Comparison of ENCODE assay signal across 10 mouse cellular contexts in the genomic region with DNA sequence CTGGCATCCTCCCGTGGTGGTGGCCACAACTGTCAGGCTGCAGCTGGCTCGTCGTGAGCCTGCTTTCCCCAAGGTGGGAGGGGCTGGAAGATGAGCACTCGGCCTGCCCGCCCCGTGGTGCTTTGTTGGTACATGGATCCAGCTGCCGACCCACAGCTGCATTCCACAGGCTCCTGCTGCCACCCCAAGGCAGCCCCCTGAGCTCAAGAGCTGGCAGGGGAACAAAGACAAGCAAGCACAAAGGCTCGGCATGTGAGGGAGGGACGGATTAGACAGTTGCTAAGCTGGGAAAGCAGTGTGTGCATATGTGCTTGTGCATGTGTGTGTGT. TPM values are rescaled to one million over a fixed set of nuclear protein-coding genes. Genes with fewer than 3 reads are reported as not detected.
A peak's percentile ranks its signal among the peaks of the same experiment; 100 is the strongest.
DNase-seq lines count a peak whose midpoint lies in the region; ATAC-seq and TF ChIP-seq lines count a peak whose summit lies in the region.
"Had no signal": no experiment of that assay in that cellular context is flagged by ENCODE, and none has a peak within 500 bp of the region (broad histone marks: within the 10 kb centered on the region; RNA-seq: fewer than 3 reads in every experiment).

No protein-coding gene starts in this region.

- H3K9me3 ChIP-seq in heart, embryonic 12.5 days (replicated peaks) = no peaks in the 10 kb centered on the region
- no peaks in the 10 kb centered on the region for H3K9me3 ChIP-seq in hindbrain, embryonic 11.5 days (ENCODE audit: control insufficient read depth, low read length)

- H3K4me1 ChIP-seq in heart, embryonic 12.5 days (replicated peaks) = peaks cover 44% of the 10 kb centered on the region
- peaks cover 9% of the 10 kb centered on the region; the same call in 1 of the 2 replicates for H3K4me1 ChIP-seq in hindbrain, embryonic 11.5 days (replicated peaks; ENCODE audit: control insufficient read depth, insufficient read depth, low read length)

- intact Hi-C loops in heart, postnatal 36 days (cut with DNase I) = no loop called here

- no peak for ATAC-seq in heart, embryonic 12.5 days (ENCODE audit: insufficient number of reproducible peaks, low FRiP score)
- ATAC-seq in hindbrain, embryonic 11.5 days (ENCODE audit: low FRiP score) = peak; percentile 71
- no peak for ATAC-seq in granulocyte monocyte progenitor cell, adult 5-6 weeks (replicated peaks; ENCODE audit: poor library complexity, severe bottlenecking)
- ATAC-seq: CD4-positive, CD25-positive, alpha-beta regulatory T cell, adult 4 months had no signal

- no peak overlapping the region for H3K27ac ChIP-seq in heart, embryonic 12.5 days (ENCODE audit: poor library complexity, severe bottlenecking)
- H3K27ac ChIP-seq in hindbrain, embryonic 11.5 days (ENCODE audit: low read depth, low read length) = peak overlapping the region; percentile 51; the same call in 1 of the 2 replicates

- TF ChIP-seq CTCF in brain, embryonic 14.5 days (IDR thresholded peaks at IDR 0.05; ENCODE audit: borderline replicate concordance, extremely low read depth, insufficient read depth, insufficient read length) = no peak

- no peak for DNase-seq in heart, postnatal 36 days
- peak; percentile 91 for DNase-seq in brain, embryonic 14.5 days (ENCODE audit: low read depth)
- peak; percentile 69 for DNase-seq in hindbrain, embryonic 11.5 days (ENCODE audit: low spot score)
- peak; percentile 66 for DNase-seq in neural tube, embryonic 10.5 days (ENCODE audit: extremely low spot score, low spot score)
- DNase-seq in left cerebral cortex, adult 11 months (ENCODE audit: low spot score) = no peak
- DNase-seq in cerebellum, adult 9-10 months = no peak

- H3K27me3 ChIP-seq in heart, embryonic 12.5 days (replicated peaks) = no peaks in the 10 kb centered on the region
- H3K27me3 ChIP-seq in hindbrain, embryonic 11.5 days (ENCODE audit: control insufficient read depth, insufficient read depth, low read length) = no peaks in the 10 kb centered on the region

- no peaks in the 10 kb centered on the region for H3K36me3 ChIP-seq in heart, embryonic 12.5 days
- no peaks in the 10 kb centered on the region for H3K36me3 ChIP-seq in hindbrain, embryonic 11.5 days (ENCODE audit: control insufficient read depth, insufficient read depth, low read length)

- peak overlapping the region; percentile 33; the same call in 1 of the 2 replicates for H3K9ac ChIP-seq in heart, embryonic 12.5 days
- H3K9ac ChIP-seq in hindbrain, embryonic 11.5 days (ENCODE audit: low read depth, low read length) = peak overlapping the region; percentile 31; the same call in 1 of the 2 replicates

- WGBS in heart, embryonic 12.5 days = 7% methylated on average over 9 of the region's 9 CpGs
- 1% methylated on average over 9 of the region's 9 CpGs for WGBS in hindbrain, embryonic 11.5 days

- H3K4me2 ChIP-seq in heart, embryonic 12.5 days = peak overlapping the region; percentile 39
- H3K4me2 ChIP-seq in hindbrain, embryonic 11.5 days (replicated peaks; ENCODE audit: low read depth, low read length) = no peak overlapping the region

- no peak for TF ChIP-seq POLR2A in brain, embryonic 14.5 days (IDR thresholded peaks at IDR 0.05; ENCODE audit: borderline replicate concordance, extremely low read depth, insufficient read depth, insufficient read length, poor library complexity, severe bottlenecking)

- no peak overlapping the region for H3K4me3 ChIP-seq in heart, embryonic 12.5 days
- H3K4me3 ChIP-seq in hindbrain, embryonic 11.5 days (ENCODE audit: low read depth, low read length) = no peak overlapping the region

RNA-seq across cellular contexts. Expression of gene Rfx8, which starts 19.6 kb away (rescaled TPM):
- polyA plus RNA-seq in heart, embryonic 12.5 days (2016; fragmentation: Nextera tagmentation; extraction: Ambion mirVana) = 0.69 and 1.2 TPM in 2 replicates
- under 1 TPM; 0.19 to 0.46 TPM for total RNA-seq in heart, postnatal 36 days (2021)
- 0.22 and 0.25 TPM in 2 replicates for polyA plus RNA-seq in brain, embryonic 14.5 days (2012; rRNA removed)
- 0.31 and 0.42 TPM in 2 replicates for polyA plus RNA-seq in hindbrain, embryonic 11.5 days (2014; fragmentation: Nextera tagmentation; extraction: Ambion mirVana)
- total RNA-seq in granulocyte monocyte progenitor cell, adult 5-6 weeks (2014; fragmentation: Nextera tagmentation) = not detected in 2 replicates
- 0.86 TPM in 1 of 2 replicates, not detected in the other for total RNA-seq in granulocyte monocyte progenitor cell, adult 5-6 weeks (2017)
- polyA plus RNA-seq: CD4-positive, CD25-positive, alpha-beta regulatory T cell, adult 4 months; intestine, embryonic 14.5 days had no signal

RNA-seq across cellular contexts. Expression of gene Creg2, which starts 50.0 kb away (rescaled TPM):
- polyA plus RNA-seq in heart, embryonic 12.5 days (2016; fragmentation: Nextera tagmentation; extraction: Ambion mirVana) = 0.05 TPM in 2 replicates
- not detected for total RNA-seq in heart, postnatal 36 days (2021)
- 1.4 and 4.7 TPM in 2 replicates for polyA plus RNA-seq in brain, embryonic 14.5 days (2012; rRNA removed)
- 0.80 and 0.96 TPM in 2 replicates for polyA plus RNA-seq in hindbrain, embryonic 11.5 days (2014; fragmentation: Nextera tagmentation; extraction: Ambion mirVana)
- not detected in 2 replicates for total RNA-seq in granulocyte monocyte progenitor cell, adult 5-6 weeks (2014; fragmentation: Nextera tagmentation)
- not detected in 2 replicates for total RNA-seq in granulocyte monocyte progenitor cell, adult 5-6 weeks (2017)
- polyA plus RNA-seq: CD4-positive, CD25-positive, alpha-beta regulatory T cell, adult 4 months had no signal

Comparison
In these comparisons a context has a peak if more than half of its experiments do, and no peak if none do; other contexts are left out.
1. DNase-seq: peak in brain, embryonic 14.5 days (single experiment), hindbrain, embryonic 11.5 days (single experiment) and neural tube, embryonic 10.5 days (single experiment); none in heart, postnatal 36 days (0 of 2), left cerebral cortex, adult 11 months (single experiment) and cerebellum, adult 9-10 months (single experiment).